Mouse (Mus musculus): ENCODE measurements around the gene Shc3.

DNA sequence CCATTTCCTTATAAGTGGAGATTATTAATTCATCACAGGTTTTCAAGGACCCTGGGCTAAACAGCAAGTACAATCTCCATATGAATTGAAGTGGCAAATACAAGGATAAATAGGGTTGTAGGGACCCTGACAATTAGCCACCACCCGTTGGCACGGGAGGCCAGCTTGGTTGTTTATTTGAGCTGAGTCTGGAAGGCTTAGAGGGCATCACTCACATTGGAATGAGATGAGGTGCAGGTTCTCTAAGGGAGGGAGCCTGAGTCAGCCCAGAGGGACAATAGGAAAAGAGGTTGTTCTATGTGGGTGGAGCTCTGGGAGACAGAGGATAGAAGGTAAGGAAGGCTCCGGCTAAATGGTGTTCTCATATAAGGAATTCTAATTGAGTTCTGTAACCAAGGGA lies 17.0 kb downstream of the Shc3 start:
- TF ChIP-seq CTCF (IDR thresholded peaks at IDR 0.05; ENCODE audit: low read depth, low read length) (no peak), GATA1 (IDR thresholded peaks at IDR 0.05; ENCODE audit: borderline replicate concordance, low read length) (no peak)
